ENCODE assay signal across 27 mouse cellular contexts in the genomic region with DNA sequence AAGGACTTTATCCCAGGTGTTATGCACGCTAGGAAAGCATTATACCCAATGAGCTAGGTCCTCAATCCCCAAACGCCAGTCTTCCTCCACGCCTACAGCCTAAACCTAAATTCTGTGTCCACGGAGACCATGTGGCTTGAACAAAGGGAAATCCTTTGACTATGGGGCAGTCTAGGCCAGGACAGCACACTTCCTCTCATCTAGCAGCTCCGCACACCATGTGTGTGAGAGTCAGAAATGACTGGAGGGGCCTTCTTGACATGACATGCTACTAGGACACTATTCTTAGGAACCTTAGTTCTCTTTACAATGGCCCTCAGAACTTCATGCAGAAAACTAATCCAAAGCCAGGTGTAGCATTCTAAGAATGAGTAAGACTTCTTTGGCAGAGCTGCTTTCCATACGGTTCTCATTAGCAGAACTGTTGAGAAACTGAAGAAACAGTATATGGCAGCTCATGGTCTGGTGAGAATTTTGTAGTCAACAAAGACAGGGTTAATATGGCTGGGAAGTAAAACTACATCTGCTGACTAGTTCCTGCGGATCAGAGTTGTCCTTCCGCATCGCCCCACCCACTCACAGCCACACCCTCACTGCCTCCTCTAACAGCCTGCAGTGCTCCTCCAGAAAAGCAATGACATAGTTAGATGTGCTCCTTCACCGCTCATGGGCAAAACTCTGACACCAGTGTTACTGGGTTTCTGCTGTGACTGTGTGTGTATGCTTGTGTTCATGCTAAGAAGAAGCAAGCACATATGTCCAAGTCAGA. TPM values are rescaled to one million over a fixed set of nuclear protein-coding genes. Genes with fewer than 3 reads are reported as not detected.
A peak's percentile ranks its signal among the peaks of the same experiment; 100 is the strongest.
DNase-seq lines count a peak whose midpoint lies in the region; ATAC-seq and TF ChIP-seq lines count a peak whose summit lies in the region.
"Had no signal": no experiment of that assay in that cellular context is flagged by ENCODE, and none has a peak within 500 bp of the region (broad histone marks: within the 10 kb centered on the region; RNA-seq: fewer than 3 reads in every experiment).

No protein-coding gene starts in this region.

- TF ChIP-seq CTCF in liver, postnatal 0 days (IDR thresholded peaks at IDR 0.05; ENCODE audit: low read depth) = no peak
- TF ChIP-seq CTCF in G1E (IDR thresholded peaks at IDR 0.05; ENCODE audit: low read depth, low read length) = no peak

- WGBS in liver, embryonic 11.5 days = 79% methylated on average over 10 of the region's 10 CpGs
- 82% methylated on average over 10 of the region's 10 CpGs for WGBS in liver, postnatal 0 days (ENCODE audit: insufficient replicate concordance)

- H3K4me2 ChIP-seq in liver, embryonic 11.5 days = no peak overlapping the region
- no peak overlapping the region for H3K4me2 ChIP-seq in liver, postnatal 0 days (ENCODE audit: low read depth, low read length)
- H3K4me2 ChIP-seq: embryonic facial prominence, embryonic 12.5 days; forebrain, embryonic 13.5 days; forebrain, embryonic 15.5 days had no signal

- H3K4me1 ChIP-seq in liver, embryonic 11.5 days (replicated peaks; ENCODE audit: control insufficient read depth, insufficient read depth, low read length) = no peaks in the 10 kb centered on the region
- no peaks in the 10 kb centered on the region for H3K4me1 ChIP-seq in liver, postnatal 0 days (ENCODE audit: insufficient read depth)
- H3K4me1 ChIP-seq in G1E (ENCODE audit: insufficient read depth, low read depth, low read length) = peaks cover 6% of the 10 kb centered on the region
- H3K4me1 ChIP-seq: embryonic facial prominence, embryonic 10.5 days; embryonic facial prominence, embryonic 12.5 days; forebrain, embryonic 13.5 days; forebrain, embryonic 15.5 days had no signal

- no peaks in the 10 kb centered on the region for H3K9me3 ChIP-seq in liver, embryonic 11.5 days (ENCODE audit: control insufficient read depth, low read length)
- no peaks in the 10 kb centered on the region for H3K9me3 ChIP-seq in liver, postnatal 0 days (ENCODE audit: low read length)
- H3K9me3 ChIP-seq in G1E (replicated peaks) = no peaks in the 10 kb centered on the region
- H3K9me3 ChIP-seq: embryonic facial prominence, embryonic 10.5 days; embryonic facial prominence, embryonic 12.5 days; forebrain, embryonic 13.5 days; forebrain, embryonic 15.5 days had no signal

- no peak overlapping the region for H3K4me3 ChIP-seq in liver, embryonic 11.5 days (ENCODE audit: low read depth, low read length)
- no peak overlapping the region for H3K4me3 ChIP-seq in liver, postnatal 0 days (ENCODE audit: low read depth, low read length)
- no peak overlapping the region for H3K4me3 ChIP-seq in G1E (ENCODE audit: low read depth, low read length)
- H3K4me3 ChIP-seq: embryonic facial prominence, embryonic 10.5 days; embryonic facial prominence, embryonic 12.5 days; forebrain, embryonic 13.5 days; forebrain, embryonic 15.5 days had no signal

- 0 out of 2 replicates have a peak, but pooled peaks have one; percentile 34 for ATAC-seq in liver, embryonic 11.5 days (replicated peaks; ENCODE audit: low FRiP score)
- no peak for ATAC-seq in liver, postnatal 0 days
- peak; percentile 41; the same call in 1 of the 2 replicates for ATAC-seq in G1E (ENCODE audit: extremely low read depth, insufficient number of reproducible peaks, low FRiP score, poor library complexity, severe bottlenecking)
- peak; percentile 85 for ATAC-seq in megakaryocyte, adult 5-6 weeks (ENCODE audit: poor library complexity, severe bottlenecking)
- ATAC-seq: activated CD4-positive, CD25-positive, alpha-beta regulatory T cell, adult 4 months; forebrain, embryonic 13.5 days; forebrain, embryonic 15.5 days; forebrain, postnatal 0 days; Patski had no signal

- H3K36me3 ChIP-seq in liver, embryonic 11.5 days (ENCODE audit: control insufficient read depth, insufficient read depth, low read length) = no peaks in the 10 kb centered on the region
- peaks cover 6% of the 10 kb centered on the region for H3K36me3 ChIP-seq in liver, postnatal 0 days (replicated peaks; ENCODE audit: insufficient read depth, low read length)
- H3K36me3 ChIP-seq in G1E (replicated peaks) = peaks cover 61% of the 10 kb centered on the region

- H3K9ac ChIP-seq in liver, embryonic 11.5 days (ENCODE audit: low read depth, low read length) = no peak overlapping the region
- no peak overlapping the region for H3K9ac ChIP-seq in liver, postnatal 0 days (replicated peaks)
- H3K9ac ChIP-seq: embryonic facial prominence, embryonic 12.5 days; forebrain, embryonic 13.5 days; forebrain, embryonic 15.5 days; forebrain, postnatal 0 days had no signal

- DNase-seq in liver, embryonic 11.5 days (ENCODE audit: low spot score) = no peak
- no peak for DNase-seq in liver, postnatal 0 days
- no peak for DNase-seq in G1E (ENCODE audit: low spot score)
- no peak for DNase-seq in right cerebral cortex, adult 18-20 months
- DNase-seq in frontal cortex, postnatal 36 days (ENCODE audit: low spot score in 2 of 2) = no peak
- DNase-seq: adrenal gland, adult 8-10 months; adrenal gland, postnatal 14 days; adrenal gland, postnatal 36 days; cerebellum, adult 11-12 months; cerebellum, adult 2 months; cerebellum, adult 9-10 months; cerebellum, postnatal 10 days; cerebellum, postnatal 25 days; forebrain, postnatal 0 days had no signal

- H3K27me3 ChIP-seq in liver, embryonic 11.5 days (replicated peaks; ENCODE audit: control insufficient read depth, insufficient read depth, low read length) = no peaks in the 10 kb centered on the region
- no peaks in the 10 kb centered on the region for H3K27me3 ChIP-seq in liver, postnatal 0 days (ENCODE audit: insufficient read depth, low read length)
- no peaks in the 10 kb centered on the region for H3K27me3 ChIP-seq in G1E (ENCODE audit: insufficient read depth, low read length)
- H3K27me3 ChIP-seq: embryonic facial prominence, embryonic 12.5 days; forebrain, embryonic 13.5 days; forebrain, embryonic 15.5 days; Patski had no signal

- no peak for TF ChIP-seq EP300 in liver, postnatal 0 days (IDR thresholded peaks at IDR 0.05; ENCODE audit: low read depth)

- no peak overlapping the region for H3K27ac ChIP-seq in liver, embryonic 11.5 days (ENCODE audit: low read depth, low read length)
- no peak overlapping the region for H3K27ac ChIP-seq in liver, postnatal 0 days (ENCODE audit: low read depth)
- H3K27ac ChIP-seq: embryonic facial prominence, embryonic 10.5 days; embryonic facial prominence, embryonic 12.5 days; forebrain, embryonic 13.5 days; forebrain, embryonic 15.5 days had no signal

RNA-seq across cellular contexts. Expression of a gene that starts 36.3 kb away (rescaled TPM):
- 8.7 and 12.2 TPM in 2 replicates for polyA plus RNA-seq in liver, embryonic 11.5 days (2014; fragmentation: Nextera tagmentation; extraction: Ambion mirVana)
- polyA plus RNA-seq in liver, postnatal 0 days (2015; fragmentation: Nextera tagmentation; extraction: Ambion mirVana) = 3.2 and 4.2 TPM in 2 replicates
- total RNA-seq in G1E (2014; fragmentation: Nextera tagmentation) = 24.9 and 30.0 TPM in 2 replicates
- total RNA-seq in G1E (2017) = 49.5 and 68.6 TPM in 2 replicates
- polyA plus RNA-seq in G1E (2012) = 10.7 and 13.5 TPM in 2 replicates
- total RNA-seq in megakaryocyte, adult 5-6 weeks (2015) = 0.27 TPM in 1 of 2 replicates, not detected in the other
- total RNA-seq in megakaryocyte, adult 5-6 weeks (2017) = 0.40 and 0.94 TPM in 2 replicates

RNA-seq across cellular contexts. Expression of a gene that starts 48.7 kb away (rescaled TPM):
- not detected in 2 replicates for polyA plus RNA-seq in liver, embryonic 11.5 days (2014; fragmentation: Nextera tagmentation; extraction: Ambion mirVana)
- polyA plus RNA-seq in liver, postnatal 0 days (2015; fragmentation: Nextera tagmentation; extraction: Ambion mirVana) = not detected in 2 replicates
- total RNA-seq in G1E (2014; fragmentation: Nextera tagmentation) (not detected in 2 replicates), G1E (2017) (not detected in 2 replicates)
- not detected in 2 replicates for polyA plus RNA-seq in G1E (2012)
- not detected in 2 replicates for total RNA-seq in megakaryocyte, adult 5-6 weeks (2015)
- total RNA-seq in megakaryocyte, adult 5-6 weeks (2017) = not detected in 2 replicates
- total RNA-seq: adrenal gland, adult 18-20 months; adrenal gland, adult 8-10 months; adrenal gland, postnatal 14 days; adrenal gland, postnatal 36 days; forebrain, postnatal 0 days; MEL had no signal
- polyA plus RNA-seq: activated CD4-positive, CD25-positive, alpha-beta regulatory T cell, adult 4 months; C2C12; cerebellum, adult 2 months; cortical plate, adult 2 months; embryonic facial prominence, embryonic 10.5 days; embryonic facial prominence, embryonic 12.5 days; embryonic facial prominence, embryonic 14.5 days; forebrain, embryonic 11.5 days; forebrain, embryonic 13.5 days; forebrain, embryonic 15.5 days; forebrain, postnatal 0 days; Patski had no signal

RNA-seq across cellular contexts. Expression of a gene that starts 54.5 kb away (rescaled TPM):
- polyA plus RNA-seq in liver, embryonic 11.5 days (2014; fragmentation: Nextera tagmentation; extraction: Ambion mirVana) = 20.9 and 21.1 TPM in 2 replicates
- polyA plus RNA-seq in liver, postnatal 0 days (2015; fragmentation: Nextera tagmentation; extraction: Ambion mirVana) = 4.8 and 5.7 TPM in 2 replicates
- total RNA-seq in G1E (2014; fragmentation: Nextera tagmentation) (87.5 and 91.7 TPM in 2 replicates), G1E (2017) (145 and 147 TPM in 2 replicates)
- 22.4 and 23.4 TPM in 2 replicates for polyA plus RNA-seq in G1E (2012)
- total RNA-seq in megakaryocyte, adult 5-6 weeks (2015) = 44.7 and 46.6 TPM in 2 replicates
- 49.9 and 65.6 TPM in 2 replicates for total RNA-seq in megakaryocyte, adult 5-6 weeks (2017)
